Mouse (Mus musculus) embryonic facial prominence, embryonic 12.5 days (tissue): ENCODE data around the gene Zcwpw1. TPM values are rescaled to one million over a fixed set of nuclear protein-coding genes. Genes with fewer than 3 reads are reported as not detected.

ENCODE experiments used
- ATAC-seq: fragments of 200-750 bp; cut with Nextera tagmentation; 2 replicates; pipeline ENCODE4 v1.8.0; 2017; ENCODE audit not compliant: insufficient number of reproducible peaks, insufficient read depth, low FRiP score, low TSS enrichment
- H3K27ac ChIP-seq: fragments of 300-500 bp; sonication (generic); 2 replicates; pipeline ENCODE4 v1.5.1; 2016; ENCODE audit warnings: mild to moderate bottlenecking
- H3K27me3 ChIP-seq: fragments of 300-500 bp; sonication (generic); 2 replicates; pipeline ENCODE4 v1.6.1; 2016; ENCODE audit warnings: mild to moderate bottlenecking, moderate library complexity
- H3K36me3 ChIP-seq: fragments of 300-500 bp; sonication (generic); 2 replicates; pipeline ENCODE4 v1.6.1; 2016; ENCODE audit warnings: mild to moderate bottlenecking
- H3K4me1 ChIP-seq: fragments of 300-500 bp; sonication (generic); 2 replicates; pipeline ENCODE4 v1.6.1; 2016
- H3K4me2 ChIP-seq: fragments of 300-500 bp; sonication (generic); replicated peaks from 2 replicates; pipeline ENCODE4 v1.6.1; 2016; ENCODE audit warnings: mild to moderate bottlenecking, moderate library complexity
- H3K4me3 ChIP-seq: fragments of 300-500 bp; sonication (generic); 2 replicates; pipeline ENCODE4 v1.5.1; 2016; ENCODE audit warnings: mild to moderate bottlenecking
- H3K9ac ChIP-seq: fragments of 300-500 bp; sonication (generic); 2 replicates; pipeline ENCODE4 v1.6.1; 2016; ENCODE audit warnings: mild to moderate bottlenecking, moderate library complexity
- H3K9me3 ChIP-seq: fragments of 300-500 bp; sonication (generic); 2 replicates; pipeline ENCODE4 v1.6.1; 2016; ENCODE audit warnings: mild to moderate bottlenecking, moderate library complexity
- WGBS: fragments of 180-500 bp; shearing (Covaris S2); methylation state at CpG from one replicate; pipeline ENCODE4 v1.1.7; 2016; 5-methylcytosine and 5-hydroxymethylcytosine counted together
- polyA plus RNA-seq: library from polyadenylated mRNA; unstranded; fragments of >200 nt; fragmentation: Nextera tagmentation; extraction: Ambion mirVana; gene quantifications from 2 replicates; pipeline ENCODE4 v1.2.1, GENCODE M21; 2016

The Zcwpw1 gene
- polyA plus RNA-seq = 38.2 and 39.3 TPM in 2 replicates

GRCm38 (mm10) chr5:137787151-137787928 lies at the start of gene Zcwpw1, which contains the start of gene Mepce:
Gene Zcwpw1 (plus strand): TSS chr5:137787798.
Gene Mepce (minus strand): TSS chr5:137787655.
- peaks cover 27% of the 10 kb centered on the region for H3K4me1 ChIP-seq
- ATAC-seq = peak; percentile 48
- H3K9me3 ChIP-seq = no peaks in the 10 kb centered on the region
- H3K9ac ChIP-seq = peak within 1 kb of the TSS; percentile 93
- peaks cover 26% of the 10 kb centered on the region for H3K36me3 ChIP-seq
- peak within 1 kb of the TSS; percentile 68 for H3K4me3 ChIP-seq
- peak within 1 kb of the TSS; percentile 98 for H3K27ac ChIP-seq
- peak within 1 kb of the TSS; percentile 93 for H3K4me2 ChIP-seq
- no peaks in the 10 kb centered on the region for H3K27me3 ChIP-seq
- under 1% methylated on average over 48 of the region's 48 CpGs for WGBS

- no peak overlapping the region for H3K27ac ChIP-seq
- peaks cover 38% of the 10 kb centered on the region for H3K36me3 ChIP-seq
- no peak overlapping the region for H3K4me2 ChIP-seq
- H3K9ac ChIP-seq = peak overlapping the region; percentile 19; the same call in 1 of the 2 replicates
- H3K4me1 ChIP-seq = peaks cover 42% of the 10 kb centered on the region
- WGBS = 44% methylated on average over 5 of the region's 5 CpGs
- H3K27me3 ChIP-seq = no peaks in the 10 kb centered on the region
- ATAC-seq = no peak
- H3K9me3 ChIP-seq = no peaks in the 10 kb centered on the region
- H3K4me3 ChIP-seq = no peak overlapping the region
Measured at GRCm38 (mm10) chr5:137738516-137738915, 49.1 kb upstream of the Zcwpw1 start.

GRCm38 (mm10) chr5:137739471-137739870 lies 48.1 kb upstream of the Zcwpw1 start:
- Histone ChIP-seq H3K4me3 (peak overlapping the region; percentile 73), H3K9me3 (no peaks in the 10 kb centered on the region), H3K27me3 (no peaks in the 10 kb centered on the region), H3K4me1 (peaks cover 32% of the 10 kb centered on the region), H3K4me2 (peak overlapping the region; percentile 75), H3K9ac (0 out of 2 replicates have a peak overlapping the region, but pooled peaks have one; percentile 19), H3K27ac (no peak overlapping the region), H3K36me3 (peaks cover 31% of the 10 kb centered on the region)
- ATAC-seq = no peak
- 66% methylated on average over 9 of the region's 9 CpGs for WGBS

GRCm38 (mm10) chr5:137740506-137740905 lies 47.1 kb upstream of the Zcwpw1 start:
- Histone ChIP-seq H3K4me1 (peaks cover 27% of the 10 kb centered on the region), H3K9me3 (no peaks in the 10 kb centered on the region), H3K27ac (peak overlapping the region; percentile 80), H3K4me3 (peak overlapping the region; percentile 73), H3K27me3 (no peaks in the 10 kb centered on the region), H3K9ac (peak overlapping the region; percentile 72), H3K36me3 (peaks cover 21% of the 10 kb centered on the region), H3K4me2 (peak overlapping the region; percentile 75)
- 6% methylated on average over 11 of the region's 11 CpGs for WGBS
- ATAC-seq = peak; percentile 38; the same call in 1 of the 2 replicates

- no peaks in the 10 kb centered on the region for H3K9me3 ChIP-seq
- H3K4me3 ChIP-seq = peak within 1 kb of the TSS; percentile 73
- H3K4me2 ChIP-seq = peak within 1 kb of the TSS; percentile 75
- peak; percentile 82 for ATAC-seq
- H3K27ac ChIP-seq = peak within 1 kb of the TSS; percentile 80
- H3K9ac ChIP-seq = peak within 1 kb of the TSS; percentile 72
- no peaks in the 10 kb centered on the region for H3K27me3 ChIP-seq
- H3K4me1 ChIP-seq = peaks cover 27% of the 10 kb centered on the region
- WGBS = 1% methylated on average over 64 of the region's 71 CpGs
- H3K36me3 ChIP-seq = peaks cover 13% of the 10 kb centered on the region
Measured at GRCm38 (mm10) chr5:137741023-137741931, 46.3 kb upstream of the Zcwpw1 start, which contains the start of gene Nyap1. Gene Nyap1 (minus strand): TSS chr5:137741607.

- H3K4me1 ChIP-seq = peaks cover 27% of the 10 kb centered on the region
- WGBS = 56% methylated on average over 10 of the region's 10 CpGs
Measured at GRCm38 (mm10) chr5:137742048-137742447, 45.5 kb upstream of the Zcwpw1 start.

GRCm38 (mm10) chr5:137742836-137743235 lies 44.8 kb upstream of the Zcwpw1 start:
- H3K4me3 ChIP-seq = no peak overlapping the region
- H3K9ac ChIP-seq = no peak overlapping the region
- H3K27me3 ChIP-seq = no peaks in the 10 kb centered on the region
- WGBS = 94% methylated on average over 6 of the region's 6 CpGs
- H3K9me3 ChIP-seq = no peaks in the 10 kb centered on the region
- H3K36me3 ChIP-seq = peaks cover 3% of the 10 kb centered on the region; the same call in 1 of the 2 replicates
- no peak overlapping the region for H3K27ac ChIP-seq
- ATAC-seq = no peak
- peaks cover 29% of the 10 kb centered on the region for H3K4me1 ChIP-seq
- no peak overlapping the region for H3K4me2 ChIP-seq

More at GRCm38 (mm10) chr5:137742048-137742447, 45.5 kb upstream of the Zcwpw1 start:
- no peak for ATAC-seq
- H3K9me3 ChIP-seq = no peaks in the 10 kb centered on the region
- no peak overlapping the region for H3K27ac ChIP-seq
- H3K36me3 ChIP-seq = peaks cover 8% of the 10 kb centered on the region; the same call in 1 of the 2 replicates
- peak overlapping the region; percentile 75 for H3K4me2 ChIP-seq
- peak overlapping the region; percentile 72; the same call in 1 of the 2 replicates for H3K9ac ChIP-seq
- H3K27me3 ChIP-seq = no peaks in the 10 kb centered on the region
- peak overlapping the region; percentile 73 for H3K4me3 ChIP-seq

- Histone ChIP-seq H3K4me1 (peaks cover 35% of the 10 kb centered on the region), H3K27me3 (no peaks in the 10 kb centered on the region), H3K4me3 (no peak overlapping the region), H3K9me3 (no peaks in the 10 kb centered on the region), H3K4me2 (no peak overlapping the region), H3K36me3 (no peaks in the 10 kb centered on the region), H3K9ac (no peak overlapping the region), H3K27ac (no peak overlapping the region)
- ATAC-seq = no peak
- 88% methylated on average over 7 of the region's 7 CpGs for WGBS
Measured at GRCm38 (mm10) chr5:137744197-137744596, 43.4 kb upstream of the Zcwpw1 start.

- Histone ChIP-seq H3K9ac (peak within 1 kb of the TSS; percentile 78), H3K9me3 (no peaks in the 10 kb centered on the region), H3K27me3 (no peaks in the 10 kb centered on the region), H3K36me3 (peaks cover 4% of the 10 kb centered on the region; the same call in 1 of the 2 replicates), H3K4me1 (peaks cover 26% of the 10 kb centered on the region), H3K4me3 (peak within 1 kb of the TSS; percentile 85), H3K4me2 (peak within 1 kb of the TSS; percentile 100), H3K27ac (peak within 1 kb of the TSS; percentile 95)
- WGBS = 4% methylated on average over 28 of the region's 28 CpGs
- ATAC-seq = peak; percentile 88
Measured at GRCm38 (mm10) chr5:137745214-137746171, 42.1 kb upstream of the Zcwpw1 start, which contains the start of gene Tsc22d4. Gene Tsc22d4 (plus strand): TSS chr5:137745730.

- Histone ChIP-seq H3K27ac (peak overlapping the region; percentile 95), H3K4me3 (peak overlapping the region; percentile 85), H3K9me3 (no peaks in the 10 kb centered on the region), H3K4me1 (peaks cover 26% of the 10 kb centered on the region), H3K4me2 (peak overlapping the region; percentile 100), H3K27me3 (no peaks in the 10 kb centered on the region), H3K9ac (peak overlapping the region; percentile 78), H3K36me3 (peaks cover 8% of the 10 kb centered on the region)
- under 1% methylated on average over 20 of the region's 20 CpGs for WGBS
- ATAC-seq = no peak
Measured at GRCm38 (mm10) chr5:137746282-137746850, 41.2 kb upstream of the Zcwpw1 start.
